Mouse (Mus musculus): Measurements from ENCODE around the gene Ppp1r13b. TPM values are rescaled to one million over a fixed set of nuclear protein-coding genes. Genes with fewer than 3 reads are reported as not detected.

The Ppp1r13b gene
- polyA plus RNA-seq, 1 experiment from 2014 or later, result 11.5 TPM

DNA sequence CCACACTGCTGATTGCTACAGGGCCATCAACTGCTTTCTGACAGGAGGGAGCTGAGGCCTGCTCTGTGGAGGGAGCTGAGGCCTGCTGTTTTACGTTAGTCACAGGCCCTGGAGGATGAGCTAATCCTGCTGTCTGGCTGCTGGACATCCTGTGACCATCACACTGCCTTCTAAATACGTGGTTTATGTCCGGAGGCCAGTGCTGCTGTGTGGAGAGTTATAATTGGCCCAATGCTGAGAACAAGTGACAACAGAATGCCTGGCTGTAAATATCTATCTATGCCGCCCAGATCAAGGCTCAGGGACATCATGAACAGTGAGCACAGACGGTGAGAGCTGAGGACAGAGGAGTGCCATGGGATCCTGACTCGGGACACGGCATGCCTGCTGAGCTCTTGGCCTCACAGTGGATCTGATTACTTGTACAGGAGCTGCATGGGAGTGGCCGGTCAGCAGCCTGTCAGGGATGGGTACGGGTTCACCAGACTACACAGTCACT is 59.6 kb downstream of the Ppp1r13b start:
- ATAC-seq (ENCODE audit: insufficient number of reproducible peaks, insufficient read depth, low FRiP score, low TSS enrichment, low read depth), result no peak
- H3K4me1 ChIP-seq (replicated peaks), result peaks cover 5% of the 10 kb centered on the region; the same call in 1 of the 2 replicates
- no peaks in the 10 kb centered on the region; the same call in 1 of the 2 replicates for H3K36me3 ChIP-seq
- 68% methylated on average over 9 of the region's 9 CpGs for WGBS
- no peak overlapping the region for H3K27ac ChIP-seq
- no peaks in the 10 kb centered on the region for H3K27me3 ChIP-seq
- H3K9me3 ChIP-seq, result no peaks in the 10 kb centered on the region
- no peak overlapping the region for H3K4me3 ChIP-seq (replicated peaks)
- H3K9ac ChIP-seq (replicated peaks), result no peak overlapping the region
- H3K4me2 ChIP-seq, result no peak overlapping the region

DNA sequence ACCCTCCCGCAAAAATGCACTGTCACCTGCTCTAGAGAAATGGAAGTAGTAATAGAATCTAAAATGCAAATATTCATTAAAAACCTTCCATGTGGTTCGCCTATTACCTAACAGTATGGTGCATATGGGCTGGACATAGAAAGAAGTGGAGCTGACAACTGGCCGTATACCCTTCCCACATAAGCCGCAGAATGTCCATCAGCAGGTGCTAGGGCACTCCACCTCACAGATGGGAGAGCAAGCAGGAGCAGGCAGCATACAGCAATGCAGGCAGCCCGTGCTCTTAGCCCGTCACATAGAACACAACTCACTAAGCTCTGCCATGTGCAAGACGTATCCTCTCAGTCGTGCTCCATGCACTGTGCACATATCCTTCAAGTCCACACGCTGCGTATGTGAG is 61.1 kb downstream of the Ppp1r13b start:
- Histone ChIP-seq H3K9ac (replicated peaks) (no peak overlapping the region), H3K4me2 (no peak overlapping the region), H3K9me3 (no peaks in the 10 kb centered on the region), H3K36me3 (peaks cover 6% of the 10 kb centered on the region; the same call in 1 of the 2 replicates), H3K4me3 (replicated peaks) (no peak overlapping the region), H3K27me3 (no peaks in the 10 kb centered on the region), H3K27ac (no peak overlapping the region), H3K4me1 (replicated peaks) (no peaks in the 10 kb centered on the region)
- no peak for ATAC-seq (ENCODE audit: insufficient number of reproducible peaks, insufficient read depth, low FRiP score, low TSS enrichment, low read depth)
- whole genome bisulfite sequencing, result 84% methylated on average over 10 of the region's 10 CpGs

DNA sequence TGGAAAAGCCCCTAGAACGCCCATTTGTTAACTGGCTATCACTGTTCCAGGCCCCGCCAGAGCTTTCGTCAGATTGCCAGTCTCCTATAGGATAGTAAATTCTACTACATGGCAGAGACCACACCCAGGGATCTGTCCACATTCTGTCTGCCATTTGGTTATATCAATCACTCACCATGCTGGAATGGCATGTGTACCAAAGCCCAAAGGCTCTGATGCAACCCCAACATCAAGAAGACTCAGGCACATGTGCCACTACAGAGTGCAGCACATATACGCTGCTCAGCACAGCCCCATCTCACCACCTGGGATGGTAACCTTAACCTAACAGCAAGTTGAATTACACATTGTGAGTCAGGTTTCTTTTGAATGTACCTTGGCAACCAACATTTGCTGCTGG is 62.0 kb downstream of the Ppp1r13b start:
- 87% methylated on average over 4 of the region's 4 CpGs for WGBS
- no peak for ATAC-seq (ENCODE audit: insufficient number of reproducible peaks, insufficient read depth, low FRiP score, low TSS enrichment, low read depth)
- H3K9me3 ChIP-seq, result no peaks in the 10 kb centered on the region

DNA sequence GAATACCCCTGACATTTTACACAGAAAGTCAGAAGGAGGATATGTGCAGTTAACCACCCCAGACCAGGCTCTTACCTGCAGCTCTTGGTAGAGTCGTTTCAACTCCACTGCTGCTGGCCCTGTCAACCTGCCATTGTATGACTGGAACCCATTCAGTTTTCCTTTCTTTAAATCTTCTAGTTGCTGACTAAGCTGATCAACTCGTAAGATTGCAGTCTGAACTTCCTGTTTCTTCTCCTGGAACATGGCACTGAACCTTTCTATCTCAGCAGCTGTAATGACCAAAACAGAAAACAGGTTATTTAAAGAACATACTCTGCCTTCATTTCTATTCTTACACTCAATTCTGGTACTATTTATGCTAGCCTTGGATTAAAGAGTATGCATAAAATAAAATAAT is 64.4 kb downstream of the Ppp1r13b start:
- H3K36me3 ChIP-seq, result peaks cover 20% of the 10 kb centered on the region
- no peaks in the 10 kb centered on the region; the same call in 1 of the 2 replicates for H3K4me1 ChIP-seq (replicated peaks)
- H3K4me2 ChIP-seq, result no peak overlapping the region
- 54% methylated on average over 2 of the region's 2 CpGs for WGBS
- no peaks in the 10 kb centered on the region for H3K9me3 ChIP-seq
- H3K9ac ChIP-seq (replicated peaks), result no peak overlapping the region
- H3K27ac ChIP-seq, result no peak overlapping the region
- no peak for ATAC-seq (ENCODE audit: insufficient number of reproducible peaks, insufficient read depth, low FRiP score, low TSS enrichment, low read depth)
- no peak overlapping the region for H3K4me3 ChIP-seq (replicated peaks)
- no peaks in the 10 kb centered on the region for H3K27me3 ChIP-seq

More for the DNA sequence above, 62.0 kb downstream of the Ppp1r13b start:
- H3K9ac ChIP-seq (replicated peaks), result no peak overlapping the region
- H3K4me1 ChIP-seq (replicated peaks), result no peaks in the 10 kb centered on the region
- no peak overlapping the region for H3K27ac ChIP-seq
- no peaks in the 10 kb centered on the region for H3K27me3 ChIP-seq
- no peak overlapping the region for H3K4me3 ChIP-seq (replicated peaks)
- H3K4me2 ChIP-seq, result no peak overlapping the region
- peaks cover 6% of the 10 kb centered on the region; the same call in 1 of the 2 replicates for H3K36me3 ChIP-seq

DNA sequence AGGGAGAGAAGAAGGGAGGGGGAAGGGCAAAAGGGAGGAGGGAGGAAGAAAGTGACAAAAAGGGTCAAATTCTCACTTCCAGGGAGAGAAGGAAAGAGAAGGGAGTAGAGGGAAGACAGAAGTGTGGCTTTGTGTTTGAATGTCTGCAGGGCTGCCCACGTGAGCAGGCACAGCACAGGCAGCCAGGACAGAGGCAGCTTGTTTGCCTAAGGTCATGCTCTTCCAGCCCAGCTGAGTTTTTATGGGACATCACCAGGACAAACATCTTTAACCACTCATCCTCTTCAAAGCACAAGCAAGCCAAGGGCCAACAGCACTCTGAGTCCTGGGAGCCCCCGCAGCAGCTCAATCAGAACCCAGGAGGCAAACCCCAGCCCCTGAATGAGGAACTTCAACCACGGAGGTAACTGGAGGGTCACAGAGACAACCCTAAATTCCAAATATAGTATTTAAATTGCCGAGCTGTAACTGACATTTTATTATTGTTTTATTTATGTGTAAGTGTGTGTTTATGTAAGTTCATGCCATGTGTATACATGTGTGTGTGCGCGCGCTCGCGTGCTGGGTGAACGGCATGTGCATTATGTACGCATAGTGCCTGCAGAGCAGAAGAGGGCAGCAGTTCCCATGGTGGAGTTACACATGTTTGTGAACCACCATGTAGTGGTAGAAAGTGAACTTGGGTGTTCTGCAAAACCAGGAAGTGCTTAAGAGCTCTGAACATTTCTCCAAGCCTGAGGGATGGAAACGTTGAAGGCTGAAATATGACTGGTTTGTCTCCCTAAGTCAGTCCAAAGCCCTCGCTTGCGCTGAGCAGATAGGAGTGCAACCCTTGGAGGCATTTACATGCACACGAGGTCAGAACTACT is 65.1 kb downstream of the Ppp1r13b start:
- peaks cover 27% of the 10 kb centered on the region for H3K36me3 ChIP-seq
- 72% methylated on average over 15 of the region's 15 CpGs for WGBS
- H3K9me3 ChIP-seq, result no peaks in the 10 kb centered on the region
- H3K9ac ChIP-seq (replicated peaks), result no peak overlapping the region
- no peak overlapping the region for H3K27ac ChIP-seq
- no peak for ATAC-seq (ENCODE audit: insufficient number of reproducible peaks, insufficient read depth, low FRiP score, low TSS enrichment, low read depth)
- H3K4me3 ChIP-seq (replicated peaks), result no peak overlapping the region
- H3K4me2 ChIP-seq, result no peak overlapping the region
- no peaks in the 10 kb centered on the region; the same call in 1 of the 2 replicates for H3K4me1 ChIP-seq (replicated peaks)
- H3K27me3 ChIP-seq, result no peaks in the 10 kb centered on the region

GRCm38 (mm10) chr12:111833457-111833856 is 74.5 kb downstream of the Ppp1r13b start:
- no peak for ATAC-seq (ENCODE audit: insufficient number of reproducible peaks, insufficient read depth, low FRiP score, low TSS enrichment, low read depth)
- Histone ChIP-seq H3K4me1 (replicated peaks) (no peaks in the 10 kb centered on the region), H3K36me3 (peaks cover 91% of the 10 kb centered on the region), H3K9ac (replicated peaks) (no peak overlapping the region), H3K4me3 (replicated peaks) (no peak overlapping the region), H3K4me2 (no peak overlapping the region), H3K27me3 (no peaks in the 10 kb centered on the region), H3K9me3 (no peaks in the 10 kb centered on the region), H3K27ac (no peak overlapping the region)
- 89% methylated on average over 10 of the region's 10 CpGs for WGBS

GRCm38 (mm10) chr12:111832643-111833042 is 75.3 kb downstream of the Ppp1r13b start:
- no peak overlapping the region for H3K4me2 ChIP-seq
- no peak overlapping the region for H3K9ac ChIP-seq (replicated peaks)
- H3K36me3 ChIP-seq, result peaks cover 92% of the 10 kb centered on the region
- H3K27ac ChIP-seq, result no peak overlapping the region
- H3K4me3 ChIP-seq (replicated peaks), result no peak overlapping the region
- H3K9me3 ChIP-seq, result no peaks in the 10 kb centered on the region
- H3K4me1 ChIP-seq (replicated peaks), result no peaks in the 10 kb centered on the region
- no peak for ATAC-seq (ENCODE audit: insufficient number of reproducible peaks, insufficient read depth, low FRiP score, low TSS enrichment, low read depth)
- no peaks in the 10 kb centered on the region for H3K27me3 ChIP-seq
- WGBS, result 82% methylated on average over 5 of the region's 5 CpGs

- no peak overlapping the region for H3K9ac ChIP-seq (replicated peaks)
- H3K9me3 ChIP-seq, result no peaks in the 10 kb centered on the region
- H3K27ac ChIP-seq, result no peak overlapping the region
- no peak overlapping the region for H3K4me3 ChIP-seq (replicated peaks)
- H3K36me3 ChIP-seq, result peaks cover 100% of the 10 kb centered on the region
- 90% methylated on average over 10 of the region's 10 CpGs for WGBS
- no peak overlapping the region for H3K4me2 ChIP-seq
- no peak for ATAC-seq (ENCODE audit: insufficient number of reproducible peaks, insufficient read depth, low FRiP score, low TSS enrichment, low read depth)
- no peaks in the 10 kb centered on the region for H3K27me3 ChIP-seq
- H3K4me1 ChIP-seq (replicated peaks), result no peaks in the 10 kb centered on the region
Measured at GRCm38 (mm10) chr12:111830375-111830774, 77.5 kb downstream of the Ppp1r13b start.

DNA sequence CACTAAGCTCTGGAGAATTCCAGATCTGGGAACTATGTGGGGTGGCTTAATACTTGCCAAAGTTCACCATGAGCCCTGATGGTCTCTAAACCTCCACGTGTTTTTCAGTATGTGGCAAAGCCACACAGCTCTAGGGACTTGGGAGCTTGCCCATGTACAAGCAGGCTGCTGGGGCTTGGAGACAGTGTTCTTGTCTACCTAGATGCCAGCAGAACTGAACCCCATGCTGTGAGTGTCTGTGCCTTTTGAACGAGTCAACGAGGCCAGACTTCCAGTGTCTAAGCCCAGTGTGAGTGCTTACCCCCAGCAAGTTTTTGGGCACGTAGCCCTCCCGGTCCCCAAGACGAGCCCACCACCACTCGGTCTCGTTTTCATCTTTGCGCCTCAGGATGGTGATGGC is 78.0 kb downstream of the Ppp1r13b start:
- no peaks in the 10 kb centered on the region for H3K9me3 ChIP-seq
- no peak overlapping the region for H3K9ac ChIP-seq (replicated peaks)
- H3K4me1 ChIP-seq (replicated peaks), result no peaks in the 10 kb centered on the region
- H3K4me2 ChIP-seq, result no peak overlapping the region
- H3K36me3 ChIP-seq, result peaks cover 100% of the 10 kb centered on the region
- no peak for ATAC-seq (ENCODE audit: insufficient number of reproducible peaks, insufficient read depth, low FRiP score, low TSS enrichment, low read depth)
- H3K27ac ChIP-seq, result no peak overlapping the region
- no peak overlapping the region for H3K4me3 ChIP-seq (replicated peaks)
- WGBS, result 91% methylated on average over 9 of the region's 9 CpGs
- no peaks in the 10 kb centered on the region for H3K27me3 ChIP-seq

DNA sequence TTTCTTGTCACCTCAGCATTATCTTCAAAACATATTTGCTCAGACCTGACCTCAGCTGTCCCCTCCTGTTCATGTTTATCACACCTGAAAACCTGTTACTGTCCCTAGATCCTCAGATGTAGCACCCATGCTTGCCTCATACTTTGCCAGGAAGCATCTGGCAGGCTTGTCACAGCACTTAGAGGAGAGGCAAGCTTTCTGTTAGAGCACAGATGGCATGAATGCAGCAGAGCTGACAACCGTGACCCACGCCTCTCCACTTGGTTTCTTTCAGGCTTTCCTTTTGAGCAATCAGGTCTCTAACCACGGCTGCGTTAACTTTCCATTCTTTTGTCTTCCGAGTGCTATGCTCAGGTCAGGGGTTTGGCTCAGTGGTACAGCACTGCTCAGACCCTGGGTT is 78.5 kb downstream of the Ppp1r13b start:
- Histone ChIP-seq H3K4me1 (replicated peaks) (no peaks in the 10 kb centered on the region), H3K27ac (no peak overlapping the region), H3K9me3 (no peaks in the 10 kb centered on the region), H3K27me3 (no peaks in the 10 kb centered on the region), H3K36me3 (peaks cover 100% of the 10 kb centered on the region), H3K9ac (replicated peaks) (no peak overlapping the region), H3K4me3 (replicated peaks) (no peak overlapping the region), H3K4me2 (no peak overlapping the region)
- no peak for ATAC-seq (ENCODE audit: insufficient number of reproducible peaks, insufficient read depth, low FRiP score, low TSS enrichment, low read depth)
- WGBS, result 87% methylated on average over 5 of the region's 5 CpGs

- Histone ChIP-seq H3K4me3 (replicated peaks) (no peak overlapping the region), H3K27me3 (no peaks in the 10 kb centered on the region), H3K27ac (no peak overlapping the region), H3K9ac (replicated peaks) (no peak overlapping the region), H3K4me1 (replicated peaks) (no peaks in the 10 kb centered on the region), H3K4me2 (no peak overlapping the region), H3K9me3 (no peaks in the 10 kb centered on the region), H3K36me3 (peaks cover 97% of the 10 kb centered on the region)
- ATAC-seq (ENCODE audit: insufficient number of reproducible peaks, insufficient read depth, low FRiP score, low TSS enrichment, low read depth), result no peak
- WGBS, result 93% methylated on average over 12 of the region's 12 CpGs
Measured at GRCm38 (mm10) chr12:111827556-111827955, 80.4 kb downstream of the Ppp1r13b start.
